Mouse (Mus musculus) kidney, adult 11 months (tissue): ENCODE measurements at regions not wholly inside any gene's neighbourhood (a gene's known extent, or its start where the extent isn't known, plus 50 kb on each side); places are given as distances from the start of the nearest gene placed in this dataset.
"Not testable (repeated sequence)": the region's sequence is repeated elsewhere in the genome, so short reads cannot be mapped to it uniquely, and the experiment has no call there.

Experiments used
- DNase-seq: peaks from one replicate; pipeline ENCODE4 v3.0.0; 2022

GRCm38 (mm10) chr3:31603237-31603636, 293.1 kb upstream of the Slc7a14 start:
- peak; percentile 31 for DNase-seq

- not testable (repeated sequence) for DNase-seq
Observed at GRCm38 (mm10) chr3:31596581-31596980, 286.4 kb upstream of the Slc7a14 start.

- DNase-seq, result no peak
Observed at GRCm38 (mm10) chr3:31585971-31586370, 275.8 kb upstream of the Slc7a14 start.

- DNase-seq, result no peak
Observed at GRCm38 (mm10) chr3:31573849-31574248, 263.7 kb upstream of the Slc7a14 start.
